Mouse (Mus musculus) ES-E14 (cell line): ENCODE results near the gene Tmtc4.

Source experiments
- HCFC1 ChIP-seq: IDR thresholded peaks from 2 replicates; pipeline ENCODE4 v1.6.1; 2012; ENCODE audit warnings: low read length, inconsistent platforms, borderline replicate concordance; ENCODE audit not compliant: insufficient read depth
- MAFK ChIP-seq: IDR thresholded peaks from 2 replicates; pipeline ENCODE4 v1.6.1; 2014; ENCODE audit warnings: mild to moderate bottlenecking, low read depth, low read length, inconsistent platforms; ENCODE audit not compliant: insufficient read depth
- ZC3H11A ChIP-seq: IDR thresholded peaks from 2 replicates; pipeline ENCODE4 v1.6.1; 2012; ENCODE audit warnings: low read depth, mild to moderate bottlenecking, inconsistent platforms, low read length, borderline replicate concordance
- ZNF384 ChIP-seq: IDR thresholded peaks from 2 replicates; pipeline ENCODE4 v1.6.1; 2012; ENCODE audit warnings: low read depth, low read length, inconsistent platforms

DNA sequence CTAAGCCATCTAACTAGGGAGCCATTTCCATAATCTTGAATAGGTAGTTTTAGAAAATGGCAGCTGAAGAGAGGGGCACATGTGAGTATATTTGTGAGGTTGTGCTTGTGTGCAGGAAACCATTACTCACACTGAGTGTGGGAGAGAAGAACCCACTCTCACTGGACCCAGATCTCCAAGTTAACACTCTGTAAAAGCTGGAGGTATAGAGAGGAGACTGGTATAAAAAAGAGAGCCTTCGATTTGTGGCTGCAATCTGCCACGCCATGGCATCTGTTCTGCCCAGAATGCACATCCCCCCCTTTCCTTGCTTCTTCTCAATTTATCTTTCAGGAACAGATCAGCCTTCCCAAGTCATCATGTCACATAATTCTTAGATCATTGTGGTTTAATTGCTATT lies 24.8 kb upstream of the Tmtc4 start:
- TF ChIP-seq ZC3H11A (no peak), HCFC1 (no peak), ZNF384 (no peak), MAFK (no peak)
